Mouse (Mus musculus) stomach, postnatal 0 days (tissue): ENCODE results near the gene Bod1l.

Experiments
- CTCF ChIP-seq: IDR thresholded peaks from 2 replicates; pipeline ENCODE4 v1.5.1; 2016; ENCODE audit warnings: antibody characterized with exemption, low read depth, mild to moderate bottlenecking, moderate library complexity
- EP300 ChIP-seq: optimal IDR thresholded peaks from 2 replicates; pipeline ENCODE3; 2016; ENCODE audit warnings: antibody characterized with exemption

GRCm38 (mm10) chr5:41756396-41756795 is 87.7 kb downstream of the Bod1l start:
- TF ChIP-seq EP300, result no peak
- no peak for TF ChIP-seq CTCF
